Mouse (Mus musculus) limb, embryonic 14.5 days (tissue): Measurements from ENCODE around the gene Chrna3. TPM values are rescaled to one million over a fixed set of nuclear protein-coding genes. Genes with fewer than 3 reads are reported as not detected.

Experiments used
- ATAC-seq: fragments of 200-750 bp; cut with Nextera tagmentation; 2 replicates; pipeline ENCODE4 v1.8.0; 2017; ENCODE audit warnings: low read depth, moderate number of reproducible peaks, moderate TSS enrichment; ENCODE audit not compliant: low FRiP score
- DNase-seq: peaks from one replicate; pipeline ENCODE4 v3.0.0-alpha.2; 2015; ENCODE audit warnings: low spot score
- H3K27ac ChIP-seq: fragments of 300-500 bp; sonication (generic); replicated peaks from 2 replicates; pipeline ENCODE4 v1.5.1; 2014; ENCODE audit warnings: low read depth, mild to moderate bottlenecking, low read length, moderate library complexity, mixed read lengths
- H3K27me3 ChIP-seq: fragments of 300-500 bp; sonication (generic); 2 replicates; pipeline ENCODE4 v1.6.1; 2014; ENCODE audit warnings: low read length, mixed read lengths; ENCODE audit not compliant: control insufficient read depth, insufficient read depth
- H3K36me3 ChIP-seq: fragments of 300-500 bp; sonication (generic); 2 replicates; pipeline ENCODE4 v1.6.1; 2014; ENCODE audit warnings: mild to moderate bottlenecking, low read length, moderate library complexity, mixed read lengths; ENCODE audit not compliant: control insufficient read depth, insufficient read depth
- H3K4me1 ChIP-seq: fragments of 300-500 bp; sonication (generic); 2 replicates; pipeline ENCODE4 v1.6.1; 2014; ENCODE audit warnings: antibody characterized with exemption, low read length, mixed read lengths; ENCODE audit not compliant: control insufficient read depth, insufficient read depth
- H3K4me2 ChIP-seq: fragments of 300-500 bp; sonication (generic); replicated peaks from 2 replicates; pipeline ENCODE4 v1.6.1; 2014; ENCODE audit warnings: low read depth, mild to moderate bottlenecking, low read length, moderate library complexity; ENCODE audit not compliant: severe bottlenecking
- H3K4me3 ChIP-seq: fragments of 300-500 bp; sonication (generic); replicated peaks from 2 replicates; pipeline ENCODE4 v1.5.1; 2014; ENCODE audit warnings: low read length
- H3K9ac ChIP-seq: fragments of 300-500 bp; sonication (generic); 2 replicates; pipeline ENCODE4 v1.6.1; 2014; ENCODE audit warnings: mild to moderate bottlenecking, low read depth, low read length, moderate library complexity; ENCODE audit not compliant: severe bottlenecking
- H3K9me3 ChIP-seq: fragments of 300-500 bp; sonication (generic); 2 replicates; pipeline ENCODE4 v1.6.1; 2016; ENCODE audit warnings: low read length; ENCODE audit not compliant: control insufficient read depth
- POLR2A ChIP-seq: fragments of 200-500 bp; IDR thresholded peaks from 2 replicates; pipeline ENCODE4 v1.8.0; 2012; ENCODE audit warnings: inconsistent platforms, mild to moderate bottlenecking, moderate library complexity, borderline replicate concordance; ENCODE audit not compliant: insufficient read depth, insufficient read length; ENCODE audit errors: extremely low read depth
- WGBS: fragments of 180-500 bp; shearing (Covaris S2); extraction: QIAGEN DNeasy Blood & Tissue Kit; methylation state at CpG from one replicate; pipeline ENCODE4 v1.1.7; 2014; 5-methylcytosine and 5-hydroxymethylcytosine counted together
- polyA plus RNA-seq, 2 experiments: library from polyadenylated mRNA; depleted of rRNA in 1 of 2; stranded (reverse) in 1 of 2; unstranded in 1 of 2; fragments of >200 nt; fragmentation: Nextera tagmentation in 1 of 2; extraction: Ambion mirVana in 1 of 2; gene quantifications; 2 replicates each; pipeline versions ENCODE4 v1.2.1 to v1.2.3; 2012 to 2014

Chrna3 gene
- polyA plus RNA-seq (2012; rRNA removed) = 0.05 and 0.18 TPM in 2 replicates
- 0.14 and 0.18 TPM in 2 replicates for polyA plus RNA-seq (2014; fragmentation: Nextera tagmentation; extraction: Ambion mirVana)

GRCm38 (mm10) chr9:55026275-55026663 is at the start of gene Chrna3:
Gene Chrna3, minus strand, starts transcription at chr9:55026562.
- H3K27ac ChIP-seq = no peak within 1 kb of the TSS
- no peak for DNase-seq

DNA sequence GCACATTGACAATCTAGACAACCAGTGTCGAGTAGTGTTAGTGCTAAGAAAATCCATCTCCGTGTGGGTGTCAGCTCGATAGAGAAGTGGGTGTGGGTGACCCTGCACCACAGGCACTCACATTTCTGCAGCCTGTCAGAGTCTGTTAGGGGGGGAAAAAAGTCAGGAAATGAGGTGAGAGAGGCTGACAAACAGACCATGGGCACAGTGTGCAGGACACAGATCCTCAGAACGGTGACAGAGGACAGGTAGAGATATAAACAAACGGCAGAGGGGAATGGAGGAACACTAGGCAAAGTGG is 41.6 kb upstream of the Chrna3 start:
- H3K4me2 ChIP-seq = no peak overlapping the region
- DNase-seq = no peak
- H3K9me3 ChIP-seq = no peaks in the 10 kb centered on the region
- TF ChIP-seq POLR2A = no peak
- no peak for ATAC-seq
- 25% methylated on average over 5 of the region's 5 CpGs for WGBS
- no peak overlapping the region for H3K27ac ChIP-seq
- H3K9ac ChIP-seq = no peak overlapping the region
- peaks cover 7% of the 10 kb centered on the region; the same call in 1 of the 2 replicates for H3K4me1 ChIP-seq
- no peak overlapping the region for H3K4me3 ChIP-seq
- no peaks in the 10 kb centered on the region for H3K36me3 ChIP-seq
- H3K27me3 ChIP-seq = no peaks in the 10 kb centered on the region

More at GRCm38 (mm10) chr9:55026275-55026663, at the start of gene Chrna3:
- Histone ChIP-seq H3K27me3 (peaks cover 35% of the 10 kb centered on the region), H3K36me3 (no peaks in the 10 kb centered on the region), H3K4me2 (peak within 1 kb of the TSS; percentile 53), H3K4me1 (peaks cover 7% of the 10 kb centered on the region; the same call in 1 of the 2 replicates), H3K9ac (no peak within 1 kb of the TSS), H3K4me3 (peak within 1 kb of the TSS; percentile 31), H3K9me3 (no peaks in the 10 kb centered on the region)
- ATAC-seq = peak; percentile 65
- no peak for TF ChIP-seq POLR2A
- WGBS = 2% methylated on average over 39 of the region's 39 CpGs

- peaks cover 7% of the 10 kb centered on the region; the same call in 1 of the 2 replicates for H3K4me1 ChIP-seq
- ATAC-seq (no peak), DNase-seq (no peak)
- no peak overlapping the region for H3K4me2 ChIP-seq
- no peaks in the 10 kb centered on the region for H3K27me3 ChIP-seq
- H3K9ac ChIP-seq = no peak overlapping the region
- no peak for TF ChIP-seq POLR2A
- no peak overlapping the region for H3K4me3 ChIP-seq
- no peak overlapping the region for H3K27ac ChIP-seq
- no peaks in the 10 kb centered on the region for H3K9me3 ChIP-seq
- 17% methylated on average over 8 of the region's 8 CpGs for WGBS
- no peaks in the 10 kb centered on the region for H3K36me3 ChIP-seq
Measured at GRCm38 (mm10) chr9:55067260-55067964, 41.0 kb upstream of the Chrna3 start.

- Histone ChIP-seq H3K4me2 (no peak overlapping the region), H3K4me3 (no peak overlapping the region), H3K4me1 (peaks cover 7% of the 10 kb centered on the region; the same call in 1 of the 2 replicates), H3K27me3 (no peaks in the 10 kb centered on the region), H3K9ac (no peak overlapping the region), H3K36me3 (no peaks in the 10 kb centered on the region), H3K27ac (no peak overlapping the region), H3K9me3 (no peaks in the 10 kb centered on the region)
- ATAC-seq (no peak), DNase-seq (no peak)
- whole genome bisulfite sequencing = 89% methylated on average over 9 of the region's 9 CpGs
- no peak for TF ChIP-seq POLR2A
Measured at GRCm38 (mm10) chr9:55065241-55065640, 38.9 kb upstream of the Chrna3 start.

- 89% methylated on average over 4 of the region's 4 CpGs for WGBS
- Histone ChIP-seq H3K27me3 (no peaks in the 10 kb centered on the region), H3K4me1 (no peaks in the 10 kb centered on the region), H3K27ac (no peak overlapping the region), H3K9me3 (no peaks in the 10 kb centered on the region), H3K4me2 (no peak overlapping the region), H3K9ac (no peak overlapping the region), H3K36me3 (no peaks in the 10 kb centered on the region), H3K4me3 (no peak overlapping the region)
- no peak for TF ChIP-seq POLR2A
- no peak for DNase-seq
- ATAC-seq = no peak
Measured at GRCm38 (mm10) chr9:55058067-55058466, 31.7 kb upstream of the Chrna3 start.

DNA sequence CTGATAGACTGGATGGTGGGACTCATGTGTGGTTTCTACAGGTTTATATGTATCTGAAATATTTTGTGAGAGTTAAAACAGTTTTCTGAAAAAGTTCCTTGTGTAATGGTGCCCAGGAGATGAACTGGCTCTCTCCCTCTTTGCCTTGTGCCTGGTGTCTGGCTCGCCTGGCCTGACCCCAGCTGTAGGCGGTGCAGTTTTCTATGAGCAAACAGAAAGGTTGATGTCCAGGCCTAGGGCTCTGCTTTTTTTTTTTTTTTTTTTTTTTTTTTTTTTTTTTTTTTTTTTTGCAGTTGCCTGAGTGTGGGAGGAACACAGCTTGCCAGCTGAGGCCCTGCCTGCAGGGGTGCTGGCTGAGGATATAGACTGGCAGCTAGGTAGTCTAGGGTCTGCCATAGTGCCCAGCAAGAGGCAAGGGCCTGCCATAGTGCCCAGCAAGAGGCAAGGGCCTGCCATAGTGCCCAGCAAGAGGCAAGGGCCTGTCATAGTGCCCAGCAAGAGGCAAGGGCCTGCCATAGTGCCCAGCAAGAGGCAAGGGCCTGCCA is 29.1 kb upstream of the Chrna3 start:
- Histone ChIP-seq H3K4me2 (no peak overlapping the region), H3K27me3 (no peaks in the 10 kb centered on the region), H3K36me3 (no peaks in the 10 kb centered on the region), H3K9me3 (no peaks in the 10 kb centered on the region), H3K4me1 (no peaks in the 10 kb centered on the region), H3K27ac (no peak overlapping the region), H3K9ac (no peak overlapping the region), H3K4me3 (no peak overlapping the region)
- ATAC-seq (no peak), DNase-seq (no peak)
- 81% methylated on average over 2 of the region's 2 CpGs for WGBS
- no peak for TF ChIP-seq POLR2A
